Mouse (Mus musculus) CH12.LX (cell line): ENCODE measurements around the gene Magi2. TPM values are rescaled to one million over a fixed set of nuclear protein-coding genes. Genes with fewer than 3 reads are reported as not detected.

Experiments
- DNase-seq: peaks from one replicate; pipeline ENCODE4 v3.0.0-alpha.2; 2013; ENCODE audit errors: extremely low read depth
- H3K27ac ChIP-seq: 2 replicates; pipeline ENCODE4 v1.5.1; 2012; ENCODE audit warnings: low read depth, mild to moderate bottlenecking, control low read depth, moderate library complexity; ENCODE audit not compliant: insufficient read depth
- H3K27me3 ChIP-seq: replicated peaks from 2 replicates; pipeline ENCODE3; 2012; ENCODE audit warnings: inconsistent platforms
- H3K36me3 ChIP-seq, 2 experiments: replicated peaks in 1 of 2; 2 replicates each; pipeline versions ENCODE3 to v1.6.1; 2012; ENCODE audit warnings: inconsistent platforms in 1 of 2, low read length in 1 of 2, mild to moderate bottlenecking in 1 of 2, mixed read lengths in 1 of 2, moderate library complexity in 1 of 2; ENCODE audit not compliant: control insufficient read depth in 1 of 2, insufficient read depth in 1 of 2
- H3K4me1 ChIP-seq, 2 experiments: 2 replicates each; pipeline ENCODE4 v1.6.1; 2012; ENCODE audit warnings: inconsistent platforms in 1 of 2, moderate library complexity in 1 of 2; ENCODE audit not compliant: insufficient read depth in 2 of 2, control insufficient read depth in 1 of 2
- H3K4me2 ChIP-seq: 2 replicates; pipeline ENCODE4 v1.6.1; 2012; ENCODE audit warnings: low read depth, mild to moderate bottlenecking, control low read depth; ENCODE audit not compliant: poor library complexity, insufficient read depth, severe bottlenecking
- H3K4me3 ChIP-seq, 3 experiments: fragments of 150-350 bp in 1 of 3; sonication (generic) in 1 of 3; replicated peaks in 1 of 3; 2 replicates each; pipeline versions ENCODE3 to v1.5.1; 2011 to 2012; ENCODE audit warnings: low read depth in 2 of 3, low read length in 2 of 3, mild to moderate bottlenecking in 2 of 3, moderate library complexity in 2 of 3, control low read depth in 1 of 3, improper control_type of control experiment in 1 of 3, inconsistent platforms in 1 of 3, mixed read lengths in 1 of 3; ENCODE audit not compliant: poor library complexity in 1 of 3
- H3K79me2 ChIP-seq: replicated peaks from 2 replicates; pipeline ENCODE4 v1.6.1; 2012; ENCODE audit warnings: mild to moderate bottlenecking, moderate library complexity; ENCODE audit not compliant: control insufficient read depth, poor library complexity, insufficient read depth, severe bottlenecking; ENCODE audit errors: extremely low read depth
- H3K9ac ChIP-seq: 2 replicates; pipeline ENCODE4 v1.6.1; 2012; ENCODE audit warnings: low read depth, mild to moderate bottlenecking, control low read depth, moderate library complexity; ENCODE audit not compliant: insufficient read depth
- H3K9me3 ChIP-seq: replicated peaks from 2 replicates; pipeline ENCODE3; 2012; ENCODE audit warnings: low read length, inconsistent platforms, mixed read lengths
- BHLHE40 ChIP-seq: IDR thresholded peaks from 2 replicates; pipeline ENCODE4 v1.6.1; 2011; ENCODE audit warnings: mild to moderate bottlenecking, low read depth, low read length, improper control_type of control experiment
- CHD2 ChIP-seq: IDR thresholded peaks from 2 replicates; pipeline ENCODE4 v1.6.1; 2011; ENCODE audit warnings: low read length, improper control_type of control experiment
- CTCF ChIP-seq, 2 experiments: IDR thresholded peaks in 1 of 2; conservative IDR thresholded peaks in 1 of 2; 2 replicates each; pipeline ENCODE4 v1.5.1; 2011 to 2012; ENCODE audit warnings: low read depth in 2 of 2, low read length in 2 of 2, improper control_type of control experiment in 1 of 2, inconsistent platforms in 1 of 2, mild to moderate bottlenecking in 1 of 2, moderate library complexity in 1 of 2
- E2F4 ChIP-seq: IDR thresholded peaks from 2 replicates; pipeline ENCODE4 v1.6.1; 2011; ENCODE audit warnings: low read depth, low read length, improper control_type of control experiment; ENCODE audit not compliant: insufficient replicate concordance
- IRF4 ChIP-seq: IDR thresholded peaks from 2 replicates; pipeline ENCODE4 v1.6.1; 2014; ENCODE audit warnings: low read depth, mild to moderate bottlenecking, inconsistent platforms, low read length, improper control_type of control experiment
- JUN ChIP-seq: IDR thresholded peaks from 2 replicates; pipeline ENCODE4 v1.6.1; 2011; ENCODE audit warnings: low read depth, mild to moderate bottlenecking, low read length, improper control_type of control experiment, moderate library complexity; ENCODE audit not compliant: insufficient read depth
- KAT2A ChIP-seq: IDR thresholded peaks from 2 replicates; pipeline ENCODE4 v1.6.1; 2012; ENCODE audit warnings: low read length, improper control_type of control experiment, inconsistent platforms; ENCODE audit not compliant: insufficient replicate concordance
- MEF2A ChIP-seq: IDR thresholded peaks from 2 replicates; pipeline ENCODE4 v1.6.1; 2014; ENCODE audit warnings: low read depth, mild to moderate bottlenecking, inconsistent platforms, low read length, improper control_type of control experiment, borderline replicate concordance
- MXI1 ChIP-seq: IDR thresholded peaks from 2 replicates; pipeline ENCODE4 v1.6.1; 2011; ENCODE audit warnings: mild to moderate bottlenecking, low read depth, low read length, improper control_type of control experiment
- MYC ChIP-seq: IDR thresholded peaks from 2 replicates; pipeline ENCODE4 v1.6.1; 2011; ENCODE audit warnings: low read depth, mild to moderate bottlenecking, improper control_type of control experiment, low read length
- RAD21 ChIP-seq: IDR thresholded peaks from 2 replicates; pipeline ENCODE4 v1.6.1; 2011; ENCODE audit warnings: low read depth, mild to moderate bottlenecking, low read length, improper control_type of control experiment, moderate library complexity
- SMC3 ChIP-seq: IDR thresholded peaks from 2 replicates; pipeline ENCODE4 v1.6.1; 2011; ENCODE audit warnings: low read depth, low read length, improper control_type of control experiment
- USF2 ChIP-seq: conservative IDR thresholded peaks from 2 replicates; pipeline ENCODE4 v1.6.1; 2011; ENCODE audit warnings: low read depth, low read length, improper control_type of control experiment
- ZC3H11A ChIP-seq: IDR thresholded peaks from 2 replicates; pipeline ENCODE4 v1.6.1; 2012; ENCODE audit warnings: low read depth, mild to moderate bottlenecking, inconsistent platforms, low read length, improper control_type of control experiment
- dilution Hi-C: fragments of 300-500 bp; cut with MboI; formaldehyde crosslinking; loops from 2 replicates; pipeline ENCODE4 v1.14.3; 2020; ENCODE audit warnings: low sequenced_read_pairs; ENCODE audit not compliant: extremely low pct_unique_long_range_greater_than_20kb, extremely low pct_ligation_motif_present
- in situ Hi-C: fragments of 300-500 bp; cut with MboI; formaldehyde crosslinking; loops from 3 replicates; pipeline ENCODE4 v1.14.3; 2019; ENCODE audit warnings: low sequenced_read_pairs, low pct_ligation_motif_present, low pct_unique_long_range_greater_than_20kb, mixed read lengths
- polyA plus RNA-seq: library from polyadenylated mRNA; unstranded; fragments of >175 nt; gene quantifications from 2 replicates; pipeline ENCODE4 v1.2.1, GENCODE M21; 2012; ENCODE audit warnings: low read depth; ENCODE audit not compliant: insufficient read length
- total RNA-seq, 2 experiments: library from RNA; depleted of rRNA; stranded (reverse); fragments of 300-350 nt in 1 of 2; fragments of >200 nt in 1 of 2; gene quantifications; 2 replicates each; pipeline ENCODE4 v1.2.3; 2012 to 2014

The Magi2 gene
- total and polyA plus RNA-seq, 3 experiments, result 0.37 to 0.63 (median 0.42) TPM

DNA sequence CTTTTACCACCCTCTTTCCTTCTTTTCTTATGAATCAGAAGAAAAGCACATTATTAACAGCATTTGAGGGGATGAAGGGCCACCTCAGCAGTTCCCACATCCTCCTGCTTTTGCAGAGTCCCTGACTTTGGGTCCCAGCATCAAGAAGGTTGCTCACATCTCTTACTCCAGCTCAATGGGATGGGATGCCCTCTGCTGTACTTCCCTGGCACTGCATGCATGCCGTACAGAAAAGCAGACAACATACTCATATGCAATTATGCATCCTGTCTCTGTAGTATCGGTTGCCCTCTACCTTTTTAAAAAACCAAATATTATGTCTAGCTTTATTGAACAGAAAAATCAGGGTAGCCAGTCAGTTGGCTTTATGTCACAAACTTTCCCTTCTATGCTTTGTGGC is 37.8 kb downstream of the Magi2 start:
- in situ Hi-C loops, result no loop called here
- no peak for TF ChIP-seq KAT2A
- peak; percentile 64 for TF ChIP-seq SMC3
- peak; percentile 59 for TF ChIP-seq RAD21
- TF ChIP-seq CTCF (conservative IDR thresholded peaks at IDR 0.05 in 1 of 2, IDR thresholded peaks at IDR 0.05 in 1 of 2; ENCODE audit: low read depth in 2 of 2, low read length in 2 of 2), result peak; percentile 49 to 62; a peak in 3 of 4 replicates
- TF ChIP-seq, all 38 proteins: peak for 3
- no peaks in the 10 kb centered on the region for H3K4me1 ChIP-seq
- dilution Hi-C loops, result no loop called here
- no peaks in the 10 kb centered on the region for H3K9me3 ChIP-seq
- H3K27ac ChIP-seq, result no peak overlapping the region
- peak; percentile 47 for DNase-seq
- H3K27me3 ChIP-seq, result no peaks in the 10 kb centered on the region
- no peak overlapping the region for H3K9ac ChIP-seq
- H3K79me2 ChIP-seq, result no peaks in the 10 kb centered on the region
- no peak overlapping the region for H3K4me2 ChIP-seq
- H3K36me3 ChIP-seq, result no peaks in the 10 kb centered on the region
- H3K4me3 ChIP-seq, result no peak overlapping the region

DNA sequence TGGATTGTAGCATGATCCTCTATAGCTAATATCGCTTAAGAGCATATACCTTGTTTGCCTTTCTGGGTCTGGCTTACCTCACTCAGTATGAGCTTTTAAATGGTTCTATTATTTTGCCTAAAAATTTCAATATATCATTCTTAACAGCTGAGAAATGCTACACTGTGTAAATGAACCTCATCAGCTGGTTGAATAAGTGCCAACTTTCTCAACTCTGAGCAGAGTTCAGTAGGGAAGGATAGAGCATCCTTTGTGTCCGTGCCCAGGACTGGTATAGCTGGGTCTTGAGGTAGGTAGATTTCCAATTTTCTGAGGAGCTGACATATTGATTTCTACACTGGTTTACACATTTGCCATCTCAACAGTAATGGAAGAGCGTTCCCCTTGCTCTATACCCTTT is 65.7 kb downstream of the Magi2 start:
- H3K4me3 ChIP-seq, result no peak overlapping the region
- no peaks in the 10 kb centered on the region for H3K79me2 ChIP-seq
- no peak overlapping the region for H3K9ac ChIP-seq
- no peaks in the 10 kb centered on the region for H3K27me3 ChIP-seq
- dilution Hi-C loops (no loop called here), in situ Hi-C loops (no loop called here)
- TF ChIP-seq ZC3H11A (no peak), JUN (no peak), MEF2A (no peak), BHLHE40 (no peak), KAT2A (no peak), MXI1 (no peak)
- no peaks in the 10 kb centered on the region for H3K9me3 ChIP-seq
- no peaks in the 10 kb centered on the region for H3K4me1 ChIP-seq
- DNase-seq, result no peak
- no peaks in the 10 kb centered on the region for H3K36me3 ChIP-seq
- no peak overlapping the region for H3K4me2 ChIP-seq
- no peak overlapping the region for H3K27ac ChIP-seq

DNA sequence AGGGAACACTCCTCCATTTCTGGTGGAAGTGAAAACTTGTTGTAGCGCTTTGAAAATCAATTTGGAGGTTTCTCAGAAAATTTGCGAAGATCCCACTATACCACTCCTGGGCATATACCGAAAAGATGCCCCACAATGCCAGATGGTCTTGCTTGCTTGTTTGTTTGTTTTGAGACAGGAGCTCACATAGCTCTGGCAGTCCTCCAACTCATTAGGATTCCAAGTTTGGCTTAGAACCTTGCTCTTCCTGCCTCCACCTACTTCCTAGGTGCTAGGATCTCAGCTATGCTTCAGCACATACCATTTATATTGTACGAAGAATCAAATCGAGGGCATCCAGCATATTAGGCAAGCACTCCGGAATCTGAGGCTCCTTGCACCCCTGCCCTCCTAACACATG is 79.8 kb downstream of the Magi2 start:
- no peak overlapping the region for H3K4me3 ChIP-seq
- no peaks in the 10 kb centered on the region for H3K27me3 ChIP-seq
- no peak overlapping the region for H3K9ac ChIP-seq
- no peaks in the 10 kb centered on the region for H3K9me3 ChIP-seq
- H3K4me2 ChIP-seq, result no peak overlapping the region
- TF ChIP-seq E2F4 (no peak), MYC (no peak), CHD2 (no peak), USF2 (no peak), IRF4 (no peak)
- TF ChIP-seq, all 38 proteins: peak for 0
- DNase-seq, result no peak
- in situ Hi-C loops, result no loop called here
- H3K36me3 ChIP-seq, result no peaks in the 10 kb centered on the region
- H3K79me2 ChIP-seq, result no peaks in the 10 kb centered on the region
- H3K27ac ChIP-seq, result no peak overlapping the region
- dilution Hi-C loops, result no loop called here
- no peaks in the 10 kb centered on the region for H3K4me1 ChIP-seq
